In the genomic region with DNA sequence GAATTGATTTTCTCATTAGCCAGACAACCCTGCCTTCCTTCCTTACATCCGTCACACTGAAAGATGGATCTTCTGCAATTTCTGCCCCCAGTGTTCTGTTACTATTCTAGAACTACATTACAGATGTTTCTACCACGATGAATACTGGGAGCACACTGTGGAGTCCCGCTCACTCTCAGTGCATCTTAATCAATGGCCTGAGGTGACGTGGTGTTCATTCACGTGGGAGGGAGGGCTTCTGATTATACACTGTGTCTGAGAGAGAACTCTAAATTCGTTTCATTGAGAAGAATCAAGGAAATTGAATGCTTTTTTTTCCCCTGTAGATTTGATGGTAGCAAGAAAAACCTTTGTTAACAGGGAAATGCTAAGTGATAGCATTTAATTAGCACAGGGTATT, we compare ENCODE assay signal across 1 mouse cellular context.
TF ChIP-seq lines count a peak whose summit lies in the region.

No protein-coding gene starts in this region.

TF ChIP-seq in myocyte, 11 proteins besides CTCF, POLR2A, EP300 and RAD21 (continued from another document):
- no peak for TF ChIP-seq CEBPB (IDR thresholded peaks at IDR 0.05; ENCODE audit: insufficient read depth, poor library complexity, severe bottlenecking)
- TF ChIP-seq TCF3 (IDR thresholded peaks at IDR 0.05; ENCODE audit: insufficient read length, low read depth), result no peak
- TF ChIP-seq MYOG (IDR thresholded peaks at IDR 0.05; ENCODE audit: control insufficient read depth in 1 of 3, insufficient read depth in 1 of 3, insufficient read length in 2 of 3, low read depth in 2 of 3), result no peak
- no peak for TF ChIP-seq POLR2AphosphoS2 (IDR thresholded peaks at IDR 0.05; ENCODE audit: insufficient read length, low read depth)
